Mouse (Mus musculus) limb, embryonic 14.5 days (tissue): ENCODE results near the gene Ccnj. TPM values are rescaled to one million over a fixed set of nuclear protein-coding genes. Genes with fewer than 3 reads are reported as not detected.

Experiments
- ATAC-seq: fragments of 200-750 bp; cut with Nextera tagmentation; 2 replicates; pipeline ENCODE4 v1.8.0; 2017; ENCODE audit warnings: low read depth, moderate number of reproducible peaks, moderate TSS enrichment; ENCODE audit not compliant: low FRiP score
- DNase-seq: peaks from one replicate; pipeline ENCODE4 v3.0.0-alpha.2; 2015; ENCODE audit warnings: low spot score
- H3K27ac ChIP-seq: fragments of 300-500 bp; sonication (generic); replicated peaks from 2 replicates; pipeline ENCODE4 v1.5.1; 2014; ENCODE audit warnings: low read depth, mild to moderate bottlenecking, low read length, moderate library complexity, mixed read lengths
- H3K27me3 ChIP-seq: fragments of 300-500 bp; sonication (generic); 2 replicates; pipeline ENCODE4 v1.6.1; 2014; ENCODE audit warnings: low read length, mixed read lengths; ENCODE audit not compliant: control insufficient read depth, insufficient read depth
- H3K36me3 ChIP-seq: fragments of 300-500 bp; sonication (generic); 2 replicates; pipeline ENCODE4 v1.6.1; 2014; ENCODE audit warnings: mild to moderate bottlenecking, low read length, moderate library complexity, mixed read lengths; ENCODE audit not compliant: control insufficient read depth, insufficient read depth
- H3K4me1 ChIP-seq: fragments of 300-500 bp; sonication (generic); 2 replicates; pipeline ENCODE4 v1.6.1; 2014; ENCODE audit warnings: antibody characterized with exemption, low read length, mixed read lengths; ENCODE audit not compliant: control insufficient read depth, insufficient read depth
- H3K4me2 ChIP-seq: fragments of 300-500 bp; sonication (generic); replicated peaks from 2 replicates; pipeline ENCODE4 v1.6.1; 2014; ENCODE audit warnings: low read depth, mild to moderate bottlenecking, low read length, moderate library complexity; ENCODE audit not compliant: severe bottlenecking
- H3K4me3 ChIP-seq: fragments of 300-500 bp; sonication (generic); replicated peaks from 2 replicates; pipeline ENCODE4 v1.5.1; 2014; ENCODE audit warnings: low read length
- H3K9ac ChIP-seq: fragments of 300-500 bp; sonication (generic); 2 replicates; pipeline ENCODE4 v1.6.1; 2014; ENCODE audit warnings: mild to moderate bottlenecking, low read depth, low read length, moderate library complexity; ENCODE audit not compliant: severe bottlenecking
- H3K9me3 ChIP-seq: fragments of 300-500 bp; sonication (generic); 2 replicates; pipeline ENCODE4 v1.6.1; 2016; ENCODE audit warnings: low read length; ENCODE audit not compliant: control insufficient read depth
- POLR2A ChIP-seq: fragments of 200-500 bp; IDR thresholded peaks from 2 replicates; pipeline ENCODE4 v1.8.0; 2012; ENCODE audit warnings: inconsistent platforms, mild to moderate bottlenecking, moderate library complexity, borderline replicate concordance; ENCODE audit not compliant: insufficient read depth, insufficient read length; ENCODE audit errors: extremely low read depth
- WGBS: fragments of 180-500 bp; shearing (Covaris S2); extraction: QIAGEN DNeasy Blood & Tissue Kit; methylation state at CpG from one replicate; pipeline ENCODE4 v1.1.7; 2014; 5-methylcytosine and 5-hydroxymethylcytosine counted together
- polyA plus RNA-seq, 2 experiments: library from polyadenylated mRNA; depleted of rRNA in 1 of 2; stranded (reverse) in 1 of 2; unstranded in 1 of 2; fragments of >200 nt; fragmentation: Nextera tagmentation in 1 of 2; extraction: Ambion mirVana in 1 of 2; gene quantifications; 2 replicates each; pipeline versions ENCODE4 v1.2.1 to v1.2.3; 2012 to 2014

Gene Ccnj
- polyA plus RNA-seq, 2 experiments, result 9.8 to 12.3 TPM

- peak; percentile 95 for DNase-seq
- H3K36me3 ChIP-seq, result no peaks in the 10 kb centered on the region
- peak overlapping the region; percentile 65 for H3K4me2 ChIP-seq
- peak overlapping the region; percentile 72; the same call in 1 of the 2 replicates for H3K27ac ChIP-seq
- TF ChIP-seq POLR2A, result no peak; the same call in 1 of the 2 replicates
- H3K9me3 ChIP-seq, result peaks cover 3% of the 10 kb centered on the region; the same call in 1 of the 2 replicates
- WGBS, result 2% methylated on average over 51 of the region's 51 CpGs
- ATAC-seq, result peak; percentile 97
- H3K4me3 ChIP-seq, result peak overlapping the region; percentile 49
- peak overlapping the region; percentile 55 for H3K9ac ChIP-seq
- H3K27me3 ChIP-seq, result peaks cover 7% of the 10 kb centered on the region; the same call in 1 of the 2 replicates
- no peaks in the 10 kb centered on the region for H3K4me1 ChIP-seq
Measured at GRCm38 (mm10) chr19:40872955-40873665, 42.0 kb downstream of the Ccnj start.

DNA sequence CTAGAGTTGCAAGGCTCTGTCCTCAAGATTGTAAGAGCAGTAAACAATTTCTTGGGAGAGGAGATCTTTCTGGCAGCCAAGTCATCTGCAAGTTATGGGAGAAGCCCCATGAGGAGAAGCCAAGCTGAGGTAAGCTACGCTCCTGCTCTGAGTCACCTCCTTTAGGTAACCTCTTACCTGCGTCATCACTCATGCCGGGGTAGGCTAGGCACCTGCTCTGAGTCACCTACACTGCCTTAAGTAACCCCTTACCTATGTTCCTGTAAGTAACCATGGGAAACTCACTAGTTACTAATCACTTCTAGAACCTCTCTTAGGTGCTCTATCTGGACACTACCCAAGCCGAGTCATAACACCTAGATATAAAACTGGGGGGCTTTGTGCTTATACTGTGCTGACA lies 50.6 kb downstream of the Ccnj start:
- no peak for ATAC-seq
- H3K9me3 ChIP-seq, result no peaks in the 10 kb centered on the region
- no peak overlapping the region for H3K4me3 ChIP-seq
- peaks cover 15% of the 10 kb centered on the region; the same call in 1 of the 2 replicates for H3K27me3 ChIP-seq
- no peak for TF ChIP-seq POLR2A
- WGBS, result 92% methylated on average over 4 of the region's 4 CpGs
- H3K9ac ChIP-seq, result no peak overlapping the region
- H3K36me3 ChIP-seq, result no peaks in the 10 kb centered on the region
- H3K4me2 ChIP-seq, result no peak overlapping the region
- no peak for DNase-seq
- H3K4me1 ChIP-seq, result no peaks in the 10 kb centered on the region
- H3K27ac ChIP-seq, result no peak overlapping the region

GRCm38 (mm10) chr19:40888887-40889286 lies 57.8 kb downstream of the Ccnj start:
- Histone ChIP-seq H3K27ac (no peak overlapping the region), H3K36me3 (no peaks in the 10 kb centered on the region), H3K9me3 (peaks cover 7% of the 10 kb centered on the region; the same call in 1 of the 2 replicates), H3K4me3 (no peak overlapping the region), H3K4me1 (no peaks in the 10 kb centered on the region), H3K4me2 (no peak overlapping the region), H3K9ac (no peak overlapping the region), H3K27me3 (peaks cover 15% of the 10 kb centered on the region; the same call in 1 of the 2 replicates)
- ATAC-seq (no peak), DNase-seq (no peak)
- WGBS, result 89% methylated on average over 1 of the region's 1 CpGs
- TF ChIP-seq POLR2A, result no peak

GRCm38 (mm10) chr19:40894071-40894506 lies 63.0 kb downstream of the Ccnj start:
- no peak for DNase-seq
- 49% methylated on average over 21 of the region's 21 CpGs for WGBS
- H3K4me3 ChIP-seq, result peak overlapping the region; percentile 74

GRCm38 (mm10) chr19:40894519-40895392 lies 63.7 kb downstream of the Ccnj start, which contains the start of gene Zfp518a:
Gene Zfp518a (plus strand): TSS chr19:40894705.
- H3K27ac ChIP-seq, result peak within 1 kb of the TSS; percentile 97
- under 1% methylated on average over 76 of the region's 89 CpGs for WGBS
- TF ChIP-seq POLR2A, result peak; percentile 46; the same call in 1 of the 2 replicates
- 0 out of 2 replicates have a peak, but pooled peaks cover 9% of the 10 kb centered on the region for H3K36me3 ChIP-seq
- H3K9me3 ChIP-seq, result peaks cover 11% of the 10 kb centered on the region; the same call in 1 of the 2 replicates
- ATAC-seq (peak; percentile 91), DNase-seq (peak; percentile 90)
- peak within 1 kb of the TSS; percentile 74 for H3K4me3 ChIP-seq
- H3K4me2 ChIP-seq, result peak within 1 kb of the TSS; percentile 68
- H3K9ac ChIP-seq, result peak within 1 kb of the TSS; percentile 82
- no peaks in the 10 kb centered on the region for H3K4me1 ChIP-seq
- H3K27me3 ChIP-seq, result 0 out of 2 replicates have a peak, but pooled peaks cover 3% of the 10 kb centered on the region

More at GRCm38 (mm10) chr19:40894071-40894506, 63.0 kb downstream of the Ccnj start:
- no peak for TF ChIP-seq POLR2A
- 0 out of 2 replicates have a peak, but pooled peaks cover 3% of the 10 kb centered on the region for H3K27me3 ChIP-seq
- peak; percentile 67 for ATAC-seq
- 0 out of 2 replicates have a peak, but pooled peaks cover 6% of the 10 kb centered on the region for H3K36me3 ChIP-seq
- peak overlapping the region; percentile 97 for H3K27ac ChIP-seq
- H3K9ac ChIP-seq, result peak overlapping the region; percentile 82
- peak overlapping the region; percentile 68 for H3K4me2 ChIP-seq
- no peaks in the 10 kb centered on the region for H3K4me1 ChIP-seq
- H3K9me3 ChIP-seq, result peaks cover 11% of the 10 kb centered on the region; the same call in 1 of the 2 replicates
